Mouse (Mus musculus) CD8-positive naive resting alpha-beta T cell, adult 2 months (primary cell): ENCODE measurements at regions not wholly inside any gene's neighbourhood (a gene's known extent, or its start where the extent isn't known, plus 50 kb on each side); places are given as distances from the start of the nearest gene placed in this dataset.

Experiments used
- DNase-seq, 2 experiments: peaks; one replicate each; pipeline ENCODE4 v3.0.0; 2022; ENCODE audit warnings: low read depth in 2 of 2, low spot score in 2 of 2

- no peak for DNase-seq
Measured at GRCm38 (mm10) chr12:39734176-39734575, 303.6 kb downstream of the Arl4a start.

DNA sequence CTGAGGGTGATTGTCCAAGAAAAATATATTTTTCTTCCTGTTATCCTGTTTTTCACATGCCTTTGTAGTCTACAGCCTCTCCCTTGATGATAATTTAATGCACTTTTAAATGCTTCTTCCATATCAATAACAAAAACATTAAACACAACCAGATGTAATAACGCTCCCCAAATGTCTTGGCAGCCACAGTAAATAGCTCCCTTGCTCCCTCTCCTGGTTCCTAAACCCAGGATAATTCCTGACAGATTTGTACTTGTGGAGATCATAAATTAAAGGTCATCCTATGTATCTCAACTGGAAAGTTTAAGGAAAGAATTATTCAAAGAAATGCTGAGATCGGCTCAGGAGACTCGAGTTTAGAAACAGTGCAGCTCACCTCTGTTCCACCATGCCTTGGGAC lies 306.6 kb downstream of the Arl4a start:
- no peak for DNase-seq

DNA sequence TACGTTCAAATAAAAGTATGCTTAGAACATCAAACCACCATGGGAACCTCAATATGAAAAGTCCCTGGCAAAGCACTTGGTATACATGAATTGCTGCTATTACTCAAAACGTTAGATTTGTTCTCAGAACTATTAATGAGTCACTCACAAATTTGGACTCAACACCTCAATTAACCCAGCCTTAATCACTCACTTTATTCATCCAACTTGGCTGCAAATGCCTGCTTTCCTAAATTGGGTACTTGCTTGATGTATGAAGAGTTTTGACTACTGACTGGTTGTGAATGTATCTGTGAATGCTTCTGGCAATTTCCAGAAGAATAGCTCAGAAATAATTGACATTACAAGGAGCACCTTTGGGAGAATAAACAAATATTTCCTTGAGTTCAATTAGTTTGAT lies 308.6 kb downstream of the Arl4a start:
- DNase-seq: no peak

GRCm38 (mm10) chr12:39724172-39724571 lies 313.7 kb downstream of the Arl4a start:
- no peak for DNase-seq

DNA sequence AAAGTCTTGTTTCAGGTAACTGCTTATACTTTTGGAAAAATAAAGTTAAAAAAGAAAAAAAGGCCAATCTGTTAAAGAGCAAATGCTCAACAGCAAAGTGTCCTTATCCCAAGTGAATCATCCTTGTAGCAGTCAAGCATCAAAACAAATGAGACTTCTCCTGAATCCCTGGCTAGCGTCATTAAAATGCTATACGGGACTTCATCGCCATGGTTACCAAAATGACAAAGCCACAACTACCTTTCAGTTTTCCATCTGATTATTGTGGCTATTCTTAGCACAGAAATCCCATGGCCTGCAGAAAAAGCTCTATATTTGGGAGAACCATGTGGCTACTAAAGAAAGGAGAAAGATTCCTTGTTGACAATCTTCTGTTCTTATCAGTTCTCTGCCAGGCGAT lies 322.7 kb downstream of the Arl4a start:
- DNase-seq: no peak

- no peak for DNase-seq
Measured at GRCm38 (mm10) chr12:39714169-39714794, 323.5 kb downstream of the Arl4a start.

DNA sequence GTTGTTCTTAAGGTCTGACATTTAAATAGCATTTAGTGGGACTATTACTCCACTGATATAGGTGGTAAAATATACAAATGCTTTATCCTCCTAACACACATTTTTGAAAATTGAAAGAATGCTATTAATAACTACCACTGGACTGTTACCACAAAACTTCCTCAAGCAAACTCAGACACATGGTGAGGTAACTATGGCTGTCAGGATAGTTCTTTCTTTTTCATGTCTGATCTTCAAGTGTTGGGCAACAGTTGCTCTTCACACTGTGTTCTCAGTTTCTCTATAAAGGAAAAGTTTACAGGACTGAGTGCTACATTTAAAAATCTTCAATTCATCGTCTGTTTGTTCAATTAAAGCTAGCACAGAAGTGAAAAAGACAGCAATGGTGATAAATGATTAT lies 326.0 kb downstream of the Arl4a start:
- DNase-seq: no peak

DNA sequence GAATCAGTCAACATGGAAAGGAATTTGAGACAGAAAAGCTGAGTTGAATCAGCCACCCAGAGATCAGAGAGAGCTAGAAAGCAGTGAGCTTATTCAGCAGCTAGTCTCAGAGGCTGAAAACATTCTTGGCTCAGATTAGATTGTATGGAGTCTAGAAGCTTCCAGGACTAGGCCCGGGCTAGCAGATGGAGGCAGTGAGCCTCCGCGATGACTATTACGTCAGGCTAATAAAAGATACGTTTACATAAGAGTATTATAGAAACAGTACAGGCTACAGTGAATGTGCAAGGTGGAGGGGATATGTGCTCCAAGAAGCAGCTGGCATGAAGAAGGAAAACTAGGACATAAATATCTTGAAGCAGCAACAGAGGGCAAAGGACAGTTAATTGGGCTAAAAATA lies 328.0 kb downstream of the Arl4a start:
- DNase-seq: no peak

- no peak for DNase-seq
Measured at GRCm38 (mm10) chr12:39697182-39697581, 340.6 kb downstream of the Arl4a start.

GRCm38 (mm10) chr12:39695322-39695721 lies 342.5 kb downstream of the Arl4a start:
- no peak for DNase-seq

DNA sequence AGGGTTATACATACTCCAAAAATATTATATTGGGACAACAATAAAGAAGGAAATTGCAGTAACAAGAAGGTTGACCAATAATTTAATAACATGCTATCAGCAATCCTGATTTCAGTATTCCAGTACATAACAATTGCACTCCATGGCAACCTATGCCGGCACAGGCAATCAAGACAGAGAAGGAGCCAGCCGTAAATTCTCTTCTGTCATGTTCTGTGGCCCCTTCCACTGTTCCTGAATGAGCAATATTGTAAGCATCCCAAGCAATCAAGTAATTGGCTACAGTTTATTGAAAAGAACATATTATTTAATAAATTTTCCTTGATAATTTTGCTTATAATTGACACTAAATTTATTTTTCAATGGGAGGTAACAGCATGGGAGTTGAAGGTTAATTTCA lies 345.8 kb downstream of the Arl4a start:
- DNase-seq: no peak

- DNase-seq: no peak
Measured at GRCm38 (mm10) chr12:39685399-39685798, 352.4 kb downstream of the Arl4a start.

DNA sequence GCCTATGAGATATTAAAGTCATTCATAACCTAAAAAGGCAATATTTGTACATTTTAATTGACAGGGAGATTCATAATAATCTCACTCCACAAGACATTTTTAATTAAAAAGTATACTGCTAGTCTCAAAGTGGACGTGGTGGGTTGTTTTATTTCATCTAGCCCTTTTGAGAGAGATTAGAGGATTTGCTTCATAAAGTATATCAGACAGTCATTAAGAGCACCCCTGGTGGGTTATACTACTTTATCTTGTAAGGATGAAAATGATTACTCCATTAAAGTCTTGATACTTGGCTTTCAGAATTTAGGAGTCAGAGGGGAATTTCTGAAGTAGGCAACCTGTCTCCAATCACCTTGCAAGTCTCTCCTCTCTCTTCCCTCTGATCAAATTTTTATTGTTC lies 355.7 kb downstream of the Arl4a start:
- no peak for DNase-seq

- DNase-seq: no peak
Measured at GRCm38 (mm10) chr12:39675608-39676007, 362.2 kb downstream of the Arl4a start.

GRCm38 (mm10) chr12:39667701-39668100 lies 370.1 kb downstream of the Arl4a start:
- no peak for DNase-seq

- DNase-seq: peak in 1 of 2 experiments; percentile 4
Measured at GRCm38 (mm10) chr12:39665448-39665847, 372.4 kb downstream of the Arl4a start.

DNA sequence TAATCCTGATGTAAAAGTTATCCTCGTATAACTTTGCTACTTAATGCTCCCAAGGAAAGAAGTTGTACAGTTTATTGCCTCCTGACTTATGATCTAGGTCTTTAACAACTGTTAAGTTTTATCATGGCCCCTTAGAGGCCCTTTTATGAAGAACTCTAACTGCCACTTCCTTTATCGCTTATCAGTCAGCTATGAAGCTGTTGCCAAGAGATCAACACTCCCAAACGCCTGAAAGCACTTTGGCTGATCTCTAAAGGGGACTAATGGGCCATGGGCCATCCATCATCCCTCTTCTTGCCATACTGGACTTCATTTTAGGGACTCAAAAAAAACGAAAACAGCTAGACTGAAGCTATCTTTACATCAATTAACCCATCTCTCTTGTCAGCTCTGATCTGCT lies 377.4 kb downstream of the Arl4a start:
- DNase-seq: no peak

DNA sequence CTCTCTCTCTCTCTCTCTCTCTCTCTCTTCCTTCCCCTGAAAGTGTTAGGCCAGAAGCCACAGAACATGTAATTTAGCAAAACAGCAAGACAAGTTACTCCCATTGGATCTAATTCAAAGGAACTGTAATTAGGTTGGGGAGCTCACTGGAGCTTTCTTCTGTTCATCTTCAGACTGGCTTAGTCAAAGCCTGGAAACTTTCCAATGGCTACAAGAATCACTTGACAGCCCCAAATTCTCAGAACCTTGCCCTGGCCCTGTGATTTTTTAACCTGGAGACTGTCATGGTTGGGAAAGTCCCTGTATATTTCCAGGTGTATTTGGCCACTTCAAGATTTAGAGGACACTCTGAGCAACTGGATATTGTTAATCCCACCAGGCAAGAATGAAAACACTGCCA lies 381.2 kb downstream of the Arl4a start:
- no peak for DNase-seq

DNA sequence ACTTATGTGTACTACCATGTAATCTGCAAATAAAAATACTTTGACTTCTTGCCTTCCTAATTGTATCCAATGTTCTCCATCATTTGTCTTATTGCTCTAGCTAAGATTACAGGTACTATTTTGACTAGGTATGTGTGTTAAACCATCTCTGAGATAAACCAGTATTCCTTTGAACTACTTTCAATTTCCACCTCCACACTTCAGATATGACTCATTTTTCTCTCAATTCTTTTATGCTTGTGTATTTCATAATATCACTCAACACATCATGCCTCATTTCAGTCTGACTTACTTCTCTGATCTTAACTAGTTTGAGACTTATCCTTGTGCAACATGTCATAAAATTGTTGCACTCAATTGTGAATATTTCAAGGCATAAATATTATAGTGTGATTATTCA lies 388.9 kb downstream of the Arl4a start:
- DNase-seq: no peak

DNA sequence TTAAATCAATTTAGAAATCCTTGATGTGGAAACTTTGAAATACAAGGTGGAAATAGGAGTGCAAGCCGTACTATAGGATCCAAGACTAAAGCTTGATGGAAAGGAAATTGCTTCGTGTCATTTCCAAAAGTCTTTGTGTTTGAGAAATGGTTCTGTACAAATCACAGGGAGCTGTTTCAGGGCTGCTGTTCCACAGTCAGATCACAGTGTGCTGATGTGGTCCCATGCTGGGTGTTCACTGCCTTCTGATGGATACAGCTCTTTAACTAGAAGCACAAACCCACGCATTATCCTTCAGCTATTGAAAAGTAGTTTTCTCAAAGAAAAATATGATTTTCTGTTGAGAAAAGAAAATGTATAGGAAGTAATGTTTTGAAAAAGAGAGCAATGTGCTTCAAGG lies 391.3 kb downstream of the Arl4a start:
- no peak for DNase-seq

DNA sequence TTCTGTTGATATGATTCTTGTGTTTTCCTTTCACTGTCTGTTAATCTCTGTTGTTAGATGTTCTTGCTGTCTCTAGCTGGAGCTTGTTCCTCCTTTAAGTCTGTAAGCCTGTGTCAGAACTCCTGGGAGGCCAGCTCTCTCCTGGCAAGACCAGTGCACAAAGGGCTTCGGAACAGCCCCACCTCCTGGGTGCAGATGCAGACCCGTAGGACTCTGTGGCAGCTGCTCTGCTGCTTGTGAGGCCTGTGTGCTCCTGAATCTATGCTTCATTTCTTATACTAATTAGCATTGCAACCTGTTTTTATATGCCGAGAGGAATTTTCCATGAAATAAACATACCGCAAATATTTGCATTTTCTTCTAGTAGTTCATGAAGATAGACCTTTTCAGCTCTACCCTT lies 392.2 kb downstream of the Arl4a start:
- DNase-seq: no peak

GRCm38 (mm10) chr12:39639246-39639645 lies 398.6 kb downstream of the Arl4a start:
- DNase-seq: no peak

DNA sequence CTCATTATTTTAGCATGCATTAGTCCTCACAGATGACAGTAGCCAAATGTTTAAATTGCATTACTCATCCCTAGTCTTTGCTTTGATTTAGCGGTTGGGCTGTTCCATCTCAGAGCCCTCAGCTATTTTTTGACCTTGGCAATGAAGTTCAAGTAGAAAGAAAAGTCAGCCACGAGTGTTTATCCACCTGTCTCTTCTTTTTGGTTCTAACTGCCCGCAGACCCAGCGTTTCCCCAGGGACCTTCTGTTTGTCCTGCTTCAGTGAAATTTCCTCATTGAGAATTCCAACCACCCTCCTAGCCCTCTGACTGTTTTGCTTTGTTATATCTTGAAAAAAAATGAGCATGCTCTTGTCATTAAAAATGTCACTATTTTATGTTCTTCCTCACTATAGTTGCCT lies 403.5 kb downstream of the Arl4a start:
- DNase-seq: no peak

GRCm38 (mm10) chr12:39621266-39621665 lies 416.6 kb downstream of the Arl4a start:
- no peak for DNase-seq
